In the genomic region with DNA sequence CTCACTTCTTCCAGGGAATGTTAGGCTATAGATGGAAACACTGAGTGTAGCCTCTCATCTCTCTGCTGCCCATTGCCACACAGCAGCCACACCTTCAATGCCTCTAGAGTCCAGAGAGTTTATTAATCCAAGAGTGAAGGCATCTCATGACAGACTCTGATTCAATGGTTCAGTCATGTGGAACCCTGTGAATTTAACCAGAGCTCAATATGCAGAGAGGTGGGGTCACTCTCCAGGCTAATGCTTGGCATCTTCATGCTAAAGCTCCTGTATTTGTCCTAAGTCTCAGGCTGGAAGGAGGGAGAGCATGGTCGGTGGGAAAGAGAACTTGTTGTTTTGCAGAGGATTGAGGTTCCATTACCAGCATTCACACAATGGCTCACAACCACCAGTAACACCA, we compare ENCODE assay signal across 20 mouse cellular contexts.
DNase-seq lines count a peak whose midpoint lies in the region; ATAC-seq and TF ChIP-seq lines count a peak whose summit lies in the region.
"Had no signal": no experiment of that assay in that cellular context is flagged by ENCODE, and none has a peak within 500 bp of the region (broad histone marks: within the 10 kb centered on the region; RNA-seq: fewer than 3 reads in every experiment).

No protein-coding gene starts in this region.

- H3K4me3 ChIP-seq in heart, embryonic 11.5 days (ENCODE audit: low read depth, low read length): no peak overlapping the region

- H3K27ac ChIP-seq in heart, embryonic 11.5 days (ENCODE audit: low read depth, low read length): no peak overlapping the region

- H3K36me3 ChIP-seq in heart, embryonic 11.5 days (ENCODE audit: control insufficient read depth, insufficient read depth, low read length): no peaks in the 10 kb centered on the region
- H3K36me3 ChIP-seq: G1E had no signal

- no peaks in the 10 kb centered on the region for H3K9me3 ChIP-seq in heart, embryonic 11.5 days (replicated peaks; ENCODE audit: control insufficient read depth, low read length)

- no peak overlapping the region for H3K9ac ChIP-seq in heart, embryonic 11.5 days (ENCODE audit: low read depth, low read length)

- POLR2A ChIA-PET in Patski (lab: Charles Lee): interaction anchor here (2.0 kb wide), 1 partner anchor 85 kb away, joined by 5 read pairs; no protein-coding TSS in a partner anchor

- 62% methylated on average over 1 of the region's 1 CpGs for WGBS in heart, embryonic 11.5 days (ENCODE audit: insufficient replicate concordance)

- DNase-seq in heart, adult 11 months: peak; percentile 8
- DNase-seq in Patski (ENCODE audit: low read depth, low spot score): peak; percentile 70
- no peak for DNase-seq in Muller cell, postnatal 12 days (ENCODE audit: inconsistent ontology term)
- DNase-seq: adrenal gland, adult 2 months; adrenal gland, adult 8-10 months; adrenal gland, postnatal 10 days; adrenal gland, postnatal 14 days; adrenal gland, postnatal 25 days; adrenal gland, postnatal 36 days; B cell, adult 2 months; cerebellum, adult 11 months; cerebellum, adult 11-12 months; cerebellum, adult 18-20 months; cerebellum, adult 2 months; cerebellum, adult 8-10 months had no signal

- CTCF ChIA-PET in Patski (lab: Charles Lee): interaction anchor here (1.0 to 1.4 kb wide), 3 partner anchors 22 to 85 kb away, joined by 3 to 4 read pairs (median 3); no protein-coding TSS in a partner anchor

- no peak for ATAC-seq in heart, embryonic 11.5 days (replicated peaks; ENCODE audit: insufficient number of reproducible peaks, low FRiP score, low TSS enrichment)
- ATAC-seq in Patski: peak; percentile 92
- ATAC-seq: activated CD4-positive, CD25-positive, alpha-beta regulatory T cell, adult 4 months; CD4-positive, CD25-positive, alpha-beta regulatory T cell, adult 4 months had no signal

- no peak for TF ChIP-seq CTCF in Patski (IDR thresholded peaks at IDR 0.05)

- no peaks in the 10 kb centered on the region for H3K4me1 ChIP-seq in heart, embryonic 11.5 days (ENCODE audit: control insufficient read depth, insufficient read depth, low read length)

- in situ Hi-C loops in Patski (cut with MboI; ENCODE audit: low pct_unique_long_range_greater_than_20kb): loop anchor here (5.0 to 10.0 kb wide), 2 partner anchors 88 to 325 kb away; no protein-coding TSS in a partner anchor

- no peak overlapping the region for H3K4me2 ChIP-seq in heart, embryonic 11.5 days

- no peaks in the 10 kb centered on the region for H3K27me3 ChIP-seq in heart, embryonic 11.5 days (ENCODE audit: control insufficient read depth, insufficient read depth, low read length)
- H3K27me3 ChIP-seq in Patski: no peaks in the 10 kb centered on the region
- H3K27me3 ChIP-seq: CH12.LX had no signal
